Mouse (Mus musculus) neutrophil, adult 59 days (primary cell): ENCODE results near the gene Dnm3. TPM values are rescaled to one million over a fixed set of nuclear protein-coding genes. Genes with fewer than 3 reads are reported as not detected.

ENCODE experiments used
- total RNA-seq, 2 experiments: library from RNA; stranded (reverse); gene quantifications; 1 replicate in 1 of 2; 2 replicates in 1 of 2; pipeline ENCODE4 v1.2.4; 2023

Gene Dnm3
- total RNA-seq: not detected

GRCm38 (mm10) chr1:162477246-162478209 is at the start of gene Dnm3:
TSS of gene Dnm3 (minus strand) at chr1:162478034.

GRCm38 (mm10) chr1:161979536-161979935 is 498.3 kb downstream of the Dnm3 start, which contains the start of gene 4930558K02Rik:
TSS of gene 4930558K02Rik (minus strand) at chr1:161979636.

DNA sequence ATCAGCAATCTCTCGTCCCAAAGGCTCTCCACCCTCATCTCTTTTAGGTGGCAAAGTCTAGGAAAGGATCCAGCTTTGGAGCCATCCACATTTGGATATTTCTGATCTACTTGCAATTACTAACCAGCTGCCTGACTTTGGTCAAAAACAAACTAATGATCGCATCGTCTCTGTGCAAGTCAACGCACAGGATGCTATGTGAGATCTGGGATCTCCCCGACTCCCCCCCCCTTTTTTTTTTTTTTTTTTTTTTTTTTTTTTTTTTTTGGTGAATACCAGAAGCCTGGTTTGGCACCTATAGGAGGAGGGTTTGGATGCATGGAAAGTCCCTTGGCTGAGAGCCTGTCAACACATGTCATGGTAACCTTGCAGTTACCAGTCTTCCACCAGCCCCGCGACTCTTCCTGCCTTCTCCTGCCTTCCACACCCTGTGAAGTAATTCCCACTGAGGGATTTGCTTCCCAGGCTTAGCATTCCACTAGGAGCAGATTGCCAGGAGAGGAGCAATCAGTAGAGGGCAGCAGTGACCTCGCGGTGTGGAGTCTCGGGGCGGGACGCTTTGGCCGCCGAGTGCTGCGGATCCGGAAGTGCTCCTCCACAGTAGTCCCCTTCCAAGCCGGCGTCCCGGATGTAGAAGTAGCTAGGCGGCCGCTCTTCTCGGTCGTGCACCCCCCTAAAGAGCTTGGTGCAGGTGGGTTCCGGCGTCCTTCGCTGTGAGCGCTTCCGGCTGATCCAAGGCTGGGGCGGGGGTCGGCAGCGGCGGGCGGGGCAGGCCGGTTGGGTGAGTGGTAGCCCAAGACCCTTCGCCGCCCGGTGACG is 509.0 kb downstream of the Dnm3 start, which contains the start of gene Pigc:
Gene Pigc (plus strand): TSS at position 598 of the 819 bp plus-strand sequence.

Other genes with a start within 250 kb of the Dnm3 start
- gene Mettl13, start 70.5 kb upstream of the Dnm3 start, total RNA-seq: 1 to 10 TPM; 4.9 to 6.1 TPM
- gene Vamp4, start 92.5 kb upstream of the Dnm3 start, total RNA-seq: 10 to 100 TPM; 72.2 to 77.8 TPM
- not detected for gene Myoc, start 161.1 kb upstream of the Dnm3 start, total RNA-seq
- not detected for gene Myocos, start 180.2 kb upstream of the Dnm3 start, total RNA-seq